Mouse (Mus musculus) brain, embryonic 14.5 days (tissue): Measurements from ENCODE around the gene Dusp22.

ENCODE experiments used
- CTCF ChIP-seq: fragments of 200-500 bp; IDR thresholded peaks from 2 replicates; pipeline ENCODE4 v1.5.1; 2012; ENCODE audit warnings: inconsistent platforms, mild to moderate bottlenecking, moderate library complexity, borderline replicate concordance; ENCODE audit not compliant: insufficient read depth, insufficient read length; ENCODE audit errors: extremely low read depth
- POLR2A ChIP-seq: fragments of 200-500 bp; IDR thresholded peaks from 2 replicates; pipeline ENCODE4 v1.6.1; 2012; ENCODE audit warnings: mild to moderate bottlenecking, inconsistent platforms, borderline replicate concordance; ENCODE audit not compliant: poor library complexity, insufficient read depth, insufficient read length, severe bottlenecking; ENCODE audit errors: extremely low read depth

GRCm38 (mm10) chr13:30704246-30705095 is 44.7 kb downstream of the Dusp22 start:
- TF ChIP-seq CTCF (no peak), POLR2A (no peak)
